Mouse (Mus musculus) ZHBTc4 (cell line): ENCODE measurements at regions not wholly inside any gene's neighbourhood (a gene's known extent, or its start where the extent isn't known, plus 50 kb on each side); places are given as distances from the start of the nearest gene placed in this dataset.

Experiments
- DNase-seq: peaks from one replicate; pipeline ENCODE4 v3.0.0-alpha.2; 2011; ENCODE audit warnings: low read depth, low spot score

- DNase-seq, result peak; percentile 59
Measured at GRCm38 (mm10) chr2:30743976-30744620, 59.4 kb downstream of the 1700001O22Rik start.

GRCm38 (mm10) chr2:30743265-30743846 lies 60.1 kb downstream of the 1700001O22Rik start:
- DNase-seq, result no peak

- DNase-seq, result no peak
Measured at GRCm38 (mm10) chr2:30741450-30741849, 62.0 kb downstream of the 1700001O22Rik start.

DNA sequence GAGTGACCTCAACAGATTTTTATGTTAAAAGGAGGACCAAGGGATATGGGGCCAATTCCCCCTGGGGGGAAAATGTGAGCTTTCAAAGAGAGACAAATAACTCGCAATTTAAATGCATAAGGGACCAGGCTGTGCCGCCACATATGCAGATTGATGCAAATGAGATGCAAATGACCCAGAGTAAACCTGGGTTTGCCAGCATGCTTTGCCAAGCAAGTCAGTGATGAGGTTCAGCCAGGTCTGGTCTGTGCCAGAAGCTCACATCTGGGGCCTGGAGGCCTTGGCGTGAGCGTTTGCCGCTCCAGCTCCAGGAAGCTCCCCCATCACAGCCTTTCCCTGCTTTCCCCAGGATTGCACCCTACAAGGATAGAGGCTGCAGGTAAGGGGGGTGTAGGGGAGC lies 65.7 kb downstream of the 1700001O22Rik start:
- no peak for DNase-seq

GRCm38 (mm10) chr2:30736705-30737104 lies 66.8 kb downstream of the 1700001O22Rik start:
- no peak for DNase-seq

DNA sequence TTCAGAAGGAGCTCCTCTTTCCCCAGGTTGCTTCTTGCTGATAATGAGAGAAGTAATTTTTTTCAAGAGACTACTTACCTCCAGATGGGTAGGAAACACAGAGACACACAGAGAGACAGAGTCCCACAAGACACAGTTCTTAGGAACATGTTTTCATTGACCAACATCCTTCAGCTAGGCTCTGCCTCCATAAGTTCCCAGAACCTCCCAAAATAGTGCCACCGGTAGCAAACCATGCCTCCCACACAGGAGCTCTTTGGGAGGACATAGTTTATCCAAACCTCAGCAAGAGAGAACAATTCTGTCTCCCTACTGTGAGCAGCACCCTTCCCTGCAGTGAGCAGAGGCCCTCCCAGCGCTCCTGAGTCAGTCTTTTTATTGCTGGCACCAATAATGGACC lies 67.2 kb downstream of the 1700001O22Rik start:
- no peak for DNase-seq

GRCm38 (mm10) chr2:30733853-30734252 lies 69.6 kb downstream of the 1700001O22Rik start:
- no peak for DNase-seq

- DNase-seq, result no peak
Measured at GRCm38 (mm10) chr2:30731832-30732231, 71.6 kb downstream of the 1700001O22Rik start.

GRCm38 (mm10) chr2:30727948-30728347 lies 75.5 kb downstream of the 1700001O22Rik start:
- no peak for DNase-seq

- DNase-seq, result peak; percentile 83
Measured at GRCm38 (mm10) chr2:30725601-30726489, 77.6 kb downstream of the 1700001O22Rik start.

DNA sequence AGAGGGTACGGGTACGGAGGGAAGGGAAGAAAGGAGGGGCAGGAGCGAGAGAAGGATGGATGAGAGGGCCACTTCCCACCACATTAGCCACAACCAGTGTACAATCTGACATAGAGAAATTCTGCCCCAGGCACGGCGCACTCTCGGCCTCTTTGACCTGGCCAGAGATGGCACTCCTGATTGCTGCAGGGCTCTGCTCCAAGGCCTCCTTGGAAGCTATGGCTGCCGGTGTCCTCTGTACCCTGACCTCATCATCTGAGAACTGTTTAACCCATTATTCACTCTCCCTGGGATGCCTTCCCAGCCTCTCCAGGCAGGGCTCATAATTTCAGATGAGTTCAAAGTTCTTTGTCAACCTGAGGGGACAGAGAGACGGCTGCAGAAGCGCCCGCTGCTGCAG lies 78.3 kb downstream of the 1700001O22Rik start:
- DNase-seq, result no peak

- DNase-seq, result no peak
Measured at GRCm38 (mm10) chr2:30724521-30724920, 78.9 kb downstream of the 1700001O22Rik start.

DNA sequence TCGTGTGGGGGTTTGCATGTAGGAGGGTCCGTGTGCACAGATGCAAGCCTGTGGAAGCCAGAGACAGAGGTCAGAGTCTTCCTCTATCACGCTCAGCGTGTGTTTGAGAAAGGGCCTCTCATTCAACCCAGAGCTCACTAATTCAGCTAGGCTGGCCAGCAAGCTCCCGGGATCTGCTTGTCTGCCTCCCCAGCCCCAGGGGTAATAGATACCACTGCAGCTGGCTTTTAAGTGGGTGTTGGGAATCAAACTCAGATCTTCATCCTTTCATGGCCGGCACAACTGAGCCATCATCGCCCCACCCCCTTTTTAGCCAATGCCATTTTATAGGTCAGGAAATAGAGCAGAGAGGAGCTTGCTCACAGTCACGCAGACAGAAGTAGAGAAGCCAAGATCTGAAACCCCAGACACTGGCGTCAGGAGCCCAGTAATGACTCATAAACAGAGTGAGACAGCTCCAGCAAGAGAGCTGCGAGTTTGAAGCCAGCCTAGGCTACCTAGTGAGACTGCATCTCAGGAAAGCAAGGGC lies 80.3 kb downstream of the 1700001O22Rik start:
- no peak for DNase-seq

DNA sequence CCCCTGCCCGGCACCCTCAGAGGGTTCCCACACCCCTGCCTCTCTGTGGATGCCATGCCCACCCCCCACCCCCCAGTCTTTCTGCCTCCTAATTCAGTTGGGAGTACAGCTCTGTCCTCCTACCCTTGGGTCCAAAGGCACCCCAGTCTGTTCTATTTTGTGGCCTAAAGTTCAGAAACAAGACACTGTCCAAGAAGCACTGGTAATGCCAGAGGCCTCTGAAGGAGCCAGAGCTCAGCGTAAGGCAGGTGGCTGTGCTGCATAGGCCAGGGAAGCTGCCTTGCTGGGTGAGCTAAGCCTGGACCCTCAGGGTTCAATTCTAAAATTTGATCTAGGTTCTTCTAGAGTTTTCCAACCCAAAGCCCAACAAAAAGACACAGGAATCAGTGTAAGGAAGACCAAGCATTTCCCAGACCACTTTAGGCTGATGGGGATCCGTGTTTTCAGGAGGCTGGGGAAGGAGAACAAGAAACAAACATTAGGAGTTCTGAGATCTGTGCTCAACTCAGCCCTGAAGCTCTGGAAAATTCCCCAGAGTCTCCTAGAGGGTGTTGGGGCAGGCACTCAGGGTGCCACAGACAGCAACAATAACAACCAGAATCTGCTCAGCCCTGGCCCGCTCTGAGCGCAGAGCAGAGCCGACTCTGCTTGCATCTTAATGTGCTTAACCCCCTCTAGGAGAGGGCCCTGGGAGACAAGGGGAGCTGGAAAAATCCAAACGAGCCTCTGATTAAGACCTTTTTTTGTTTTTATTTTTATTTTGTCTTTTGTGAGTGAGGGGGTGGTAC lies 81.0 kb downstream of the 1700001O22Rik start:
- no peak for DNase-seq

DNA sequence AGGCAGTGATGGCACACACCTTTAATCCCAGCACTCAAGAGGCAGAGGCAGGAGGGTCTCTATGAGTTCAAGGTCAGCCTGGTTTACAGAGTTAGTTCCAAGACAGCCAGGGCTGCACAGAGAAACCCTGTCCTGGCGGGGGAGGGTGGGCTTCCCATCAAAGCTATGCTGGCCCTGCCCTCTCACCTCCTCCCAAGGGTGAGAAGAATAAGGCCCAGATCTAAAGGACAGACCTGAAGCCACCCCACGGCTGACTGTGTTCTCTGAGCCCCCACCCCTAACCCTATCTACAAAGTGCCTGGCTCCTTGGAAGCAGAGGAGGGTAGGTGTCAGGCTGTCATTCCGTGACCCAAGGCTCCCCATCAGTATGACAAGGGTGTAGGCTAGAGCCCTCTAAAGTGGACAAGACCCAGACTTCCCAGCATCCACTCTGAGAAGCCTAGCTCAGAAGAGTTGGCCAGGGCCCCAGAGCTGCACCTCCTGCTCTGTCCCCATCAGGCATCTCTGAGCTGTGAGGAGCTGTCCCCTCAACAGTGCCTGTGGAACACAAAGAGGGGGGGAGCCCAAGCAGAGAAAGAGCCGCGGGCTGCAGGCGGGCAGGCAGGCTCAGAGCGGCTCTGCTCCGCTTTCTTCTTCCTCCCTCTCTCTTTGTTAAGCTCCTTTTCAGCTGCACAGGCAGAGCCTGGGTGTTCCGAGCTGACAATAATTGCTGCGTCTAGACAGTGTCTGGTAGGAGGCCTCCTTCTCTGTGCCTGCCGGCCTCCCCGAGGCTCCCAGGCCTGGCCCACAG lies 81.8 kb downstream of the 1700001O22Rik start:
- peak; percentile 68 for DNase-seq

GRCm38 (mm10) chr2:30721048-30721461 lies 82.4 kb downstream of the 1700001O22Rik start:
- no peak for DNase-seq

- DNase-seq, result no peak
Measured at GRCm38 (mm10) chr2:30720291-30720690, 83.2 kb downstream of the 1700001O22Rik start.

- DNase-seq, result no peak
Measured at GRCm38 (mm10) chr2:30719611-30720290, 83.7 kb downstream of the 1700001O22Rik start.

- peak; percentile 59 for DNase-seq
Measured at GRCm38 (mm10) chr2:30718741-30719381, 84.6 kb downstream of the 1700001O22Rik start.

- peak; percentile 93 for DNase-seq
Measured at GRCm38 (mm10) chr2:30718329-30718675, 85.2 kb downstream of the 1700001O22Rik start.
